Mouse (Mus musculus): ENCODE results near the gene AU022252.

Gene AU022252

DNA sequence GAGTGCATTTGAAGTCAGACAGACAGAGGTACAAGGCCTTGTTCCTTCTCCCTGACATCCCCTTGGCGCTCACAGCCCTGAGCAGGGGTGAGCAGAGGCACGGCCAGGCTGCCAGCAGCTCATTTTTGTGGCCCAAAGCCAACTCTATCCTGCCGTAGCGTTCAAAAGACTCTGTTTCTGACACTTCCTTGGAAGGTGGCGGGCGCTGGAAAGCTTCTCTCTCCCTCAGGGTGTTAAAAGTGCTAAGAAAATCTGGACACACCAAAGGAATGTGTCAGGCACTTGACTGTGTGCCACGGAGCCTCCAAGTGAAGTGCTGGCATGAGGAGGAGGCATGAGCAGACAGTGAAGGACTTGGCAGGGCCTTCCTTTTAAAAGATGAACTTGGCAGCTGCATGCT, 13.0 kb upstream of the AU022252 start:
- in situ Hi-C loops (cut with MboI, MseI): loop anchor here (5.0 kb wide), 1 partner anchor 92 kb away; no protein-coding TSS in a partner anchor

DNA sequence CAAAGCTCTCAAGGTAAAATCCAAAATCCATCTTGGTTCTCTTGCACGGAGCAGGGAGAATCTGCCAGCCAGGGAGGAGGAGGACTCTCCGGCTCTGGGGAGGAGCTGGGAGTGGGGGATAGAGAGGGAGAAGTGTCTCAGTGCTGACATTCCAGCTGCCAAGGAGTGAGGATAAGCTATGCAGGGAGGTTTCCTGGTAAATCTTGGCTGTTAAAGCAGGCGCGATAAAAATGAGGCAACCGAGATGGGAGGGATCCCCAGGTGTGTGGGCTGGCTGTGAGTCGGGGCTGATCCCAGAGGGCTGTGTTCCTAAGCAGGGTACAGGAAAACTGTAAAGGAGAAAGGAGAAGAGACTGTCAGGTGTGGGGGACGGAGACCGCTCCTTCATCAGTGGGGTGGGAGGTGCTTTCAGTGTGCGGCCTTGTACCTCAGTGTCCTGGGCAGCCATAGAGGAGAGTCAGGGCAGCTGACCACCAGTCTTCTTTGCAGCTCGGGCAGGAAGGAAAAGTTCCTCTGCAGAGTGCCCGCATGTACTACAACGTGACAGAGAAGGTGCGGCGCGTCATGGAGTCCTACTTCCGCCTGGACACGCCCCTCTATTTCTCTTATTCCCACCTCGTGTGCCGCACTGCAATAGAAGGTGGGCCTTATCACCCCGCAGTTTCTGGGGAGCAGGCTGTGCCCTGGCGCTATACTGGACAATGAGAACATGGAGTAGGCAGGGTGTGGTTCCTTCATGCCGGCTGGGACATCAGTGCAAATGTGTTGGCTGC, 12.1 kb upstream of the AU022252 start:
- in situ Hi-C loops (cut with MboI, MseI): loop anchor here (5.0 kb wide), 1 partner anchor 93 kb away; no protein-coding TSS in a partner anchor

DNA sequence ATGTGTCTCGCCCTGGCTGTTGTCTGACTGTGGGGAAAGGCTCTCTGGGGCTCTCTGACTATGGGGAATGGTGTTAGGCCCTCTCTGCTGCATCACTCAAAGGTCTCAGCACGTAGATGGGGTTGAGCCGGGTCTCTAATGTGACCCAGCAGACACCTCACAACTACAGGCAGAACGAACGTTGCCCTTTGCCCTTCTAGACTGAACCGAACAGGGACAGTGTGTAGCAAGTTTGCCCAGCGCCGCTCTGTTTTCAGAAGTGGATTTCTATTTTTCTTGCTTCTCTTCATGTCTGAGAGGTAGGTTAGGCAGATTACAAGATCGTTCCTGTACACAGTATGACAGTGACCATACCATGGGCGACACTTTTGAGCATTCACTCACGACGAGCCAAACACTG, 10.1 kb upstream of the AU022252 start:
- in situ Hi-C loops (cut with MboI, MseI): no loop called here

GRCm38 (mm10) chr4:119241664-119242063, 9.2 kb upstream of the AU022252 start:
- in situ Hi-C loops (cut with MboI, MseI): no loop called here

GRCm38 (mm10) chr4:119239181-119239682, 6.7 kb upstream of the AU022252 start:
- in situ Hi-C loops (cut with MboI, MseI): no loop called here

GRCm38 (mm10) chr4:119238661-119239060, 6.1 kb upstream of the AU022252 start:
- in situ Hi-C loops (cut with MboI, MseI): no loop called here

- in situ Hi-C loops (cut with MboI, MseI): no loop called here
Observed at GRCm38 (mm10) chr4:119234348-119234747, 1.8 kb upstream of the AU022252 start.

DNA sequence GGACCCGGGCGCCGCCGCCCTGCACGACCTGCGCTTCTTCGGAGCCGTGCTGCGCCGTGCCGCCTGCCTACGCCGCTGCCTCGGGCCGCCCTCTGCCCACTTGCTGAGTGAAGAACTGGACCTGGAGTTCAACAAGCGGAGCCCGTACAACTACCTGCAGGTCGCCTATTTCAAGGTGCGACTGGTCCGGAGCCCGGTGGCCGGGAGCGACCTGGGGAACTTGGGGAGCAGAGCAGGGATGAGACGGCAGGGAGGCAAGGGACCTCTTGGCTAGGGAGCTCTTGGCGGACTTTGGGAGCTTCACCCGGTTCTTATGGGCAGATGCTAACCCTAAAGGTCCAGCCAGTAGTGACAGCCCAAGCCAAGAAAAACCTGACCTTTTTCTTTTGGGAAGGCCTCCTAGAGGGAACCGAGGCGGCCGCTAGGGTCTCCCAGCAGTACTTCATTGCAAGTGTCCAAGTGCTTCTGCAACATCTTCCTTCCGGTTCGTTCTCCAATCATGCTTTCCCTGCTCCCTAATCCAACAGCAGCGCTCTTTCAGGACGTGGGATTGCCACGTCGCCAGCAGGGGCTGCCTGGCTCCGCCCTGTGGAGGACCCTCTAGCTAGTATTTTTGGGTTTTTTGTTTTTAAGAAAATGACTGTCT, 867 bp upstream of the AU022252 start:
- in situ Hi-C loops (cut with MboI, MseI): no loop called here

DNA sequence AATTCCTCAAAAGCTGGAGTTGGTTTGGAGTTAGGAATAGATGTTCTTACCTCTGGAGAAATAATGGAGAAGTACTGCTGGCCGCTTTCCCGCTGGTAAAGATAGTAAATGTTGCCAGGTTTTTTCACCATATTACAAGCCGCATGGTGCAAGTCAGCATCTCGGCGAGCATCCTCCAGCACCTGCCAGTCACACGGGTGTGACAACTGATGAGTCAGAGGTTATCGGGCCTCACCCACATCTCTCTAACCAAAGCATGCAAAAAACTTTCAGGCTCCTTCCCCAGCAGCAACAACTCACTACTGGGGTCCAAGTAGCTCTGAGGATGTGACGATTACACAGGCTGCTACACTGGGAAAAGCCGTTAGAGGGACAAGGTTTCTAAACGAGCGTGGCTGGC, 5.8 kb downstream of the AU022252 start:
- in situ Hi-C loops (cut with MboI, MseI): no loop called here

GRCm38 (mm10) chr4:119225719-119226118, 6.8 kb downstream of the AU022252 start:
- in situ Hi-C loops (cut with MboI, MseI): no loop called here

DNA sequence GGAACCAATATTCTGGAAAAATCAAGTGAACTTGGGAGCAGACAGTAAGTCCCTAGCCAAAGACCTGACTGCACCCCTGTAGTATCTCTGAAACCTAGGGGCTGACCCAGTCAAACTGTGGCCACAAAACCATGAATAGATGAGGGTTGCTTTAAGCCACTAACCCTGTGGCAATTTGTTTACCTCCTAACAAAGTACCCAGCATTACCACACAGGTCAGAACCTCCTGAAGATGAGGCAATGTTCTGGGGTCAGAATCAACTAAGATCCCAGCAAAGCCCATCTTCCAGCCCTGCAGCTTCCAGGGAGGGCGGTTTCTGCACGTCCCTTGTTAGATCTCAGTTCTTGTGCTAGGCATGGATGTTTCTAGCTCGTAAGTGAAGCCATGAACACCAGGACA, 8.0 kb downstream of the AU022252 start:
- in situ Hi-C loops (cut with MboI, MseI): no loop called here

DNA sequence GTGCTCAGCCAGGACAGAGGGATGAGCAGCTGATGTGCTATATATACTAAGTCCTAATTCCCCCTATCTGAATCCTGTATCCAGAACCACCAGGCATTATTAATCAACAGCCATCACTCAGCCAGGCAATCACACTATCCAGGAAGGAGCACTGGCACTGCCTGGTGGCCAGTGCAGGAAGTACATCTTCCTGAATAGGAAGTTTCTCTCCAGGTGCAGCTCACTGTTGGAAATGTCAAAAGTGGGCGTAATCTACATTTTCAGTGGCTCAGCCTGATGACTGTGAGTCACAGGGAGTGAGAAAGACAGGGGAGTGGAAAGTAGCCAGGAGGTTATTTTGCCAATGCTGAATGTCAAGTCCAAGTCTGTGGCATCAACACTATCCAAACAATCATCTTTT, 8.8 kb downstream of the AU022252 start:
- in situ Hi-C loops (cut with MboI, MseI): no loop called here

GRCm38 (mm10) chr4:119218169-119218568, 14.3 kb downstream of the AU022252 start, which contains the start of gene Tmem269:
Gene Tmem269, minus strand, starts transcription at chr4:119218217.
- in situ Hi-C loops (cut with MboI, MseI): no loop called here

GRCm38 (mm10) chr4:119216667-119217066, 15.8 kb downstream of the AU022252 start:
- in situ Hi-C loops (cut with MboI, MseI): no loop called here

GRCm38 (mm10) chr4:119204672-119205071, 27.8 kb downstream of the AU022252 start:
- in situ Hi-C loops (cut with MboI, MseI): no loop called here

GRCm38 (mm10) chr4:119198105-119198504, 34.4 kb downstream of the AU022252 start:
- in situ Hi-C loops (cut with MboI, MseI): no loop called here

DNA sequence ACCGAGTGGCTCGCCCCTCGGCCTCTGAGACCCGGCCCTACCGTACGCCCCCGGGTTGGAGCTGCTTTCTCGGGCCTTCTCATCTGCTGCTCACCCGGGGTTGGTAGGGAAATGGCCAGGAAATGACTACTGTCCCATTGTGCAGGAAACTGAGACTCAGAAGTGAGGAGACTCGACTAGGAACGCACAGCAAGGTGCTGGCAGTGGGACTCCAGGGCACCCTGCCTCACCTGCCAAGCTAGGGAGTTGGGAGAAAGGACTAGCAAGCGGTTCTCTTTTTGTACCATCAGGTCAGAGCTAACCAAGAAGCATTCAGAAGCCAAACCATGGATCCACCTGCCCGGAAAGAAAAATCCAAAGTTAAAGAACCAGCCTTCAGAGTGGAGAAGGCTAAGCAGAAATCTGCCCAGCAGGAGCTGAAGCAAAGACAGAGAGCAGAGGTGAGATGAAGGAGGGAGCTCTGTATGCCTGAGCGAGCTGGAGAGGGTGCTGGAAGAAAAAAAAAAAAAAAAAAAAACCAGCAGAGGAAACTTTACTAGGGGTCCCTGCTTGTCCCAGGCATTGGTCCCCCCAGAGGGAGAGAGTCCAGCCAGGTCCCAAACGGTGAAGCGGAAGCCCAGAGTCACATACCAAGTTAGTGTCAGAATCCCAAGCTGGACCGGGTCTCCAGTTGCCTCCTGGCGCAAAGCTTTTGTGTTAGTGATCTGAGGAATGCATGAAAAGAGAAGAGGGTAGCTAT, 36.8 kb downstream of the AU022252 start:
- in situ Hi-C loops (cut with MboI, MseI): no loop called here

DNA sequence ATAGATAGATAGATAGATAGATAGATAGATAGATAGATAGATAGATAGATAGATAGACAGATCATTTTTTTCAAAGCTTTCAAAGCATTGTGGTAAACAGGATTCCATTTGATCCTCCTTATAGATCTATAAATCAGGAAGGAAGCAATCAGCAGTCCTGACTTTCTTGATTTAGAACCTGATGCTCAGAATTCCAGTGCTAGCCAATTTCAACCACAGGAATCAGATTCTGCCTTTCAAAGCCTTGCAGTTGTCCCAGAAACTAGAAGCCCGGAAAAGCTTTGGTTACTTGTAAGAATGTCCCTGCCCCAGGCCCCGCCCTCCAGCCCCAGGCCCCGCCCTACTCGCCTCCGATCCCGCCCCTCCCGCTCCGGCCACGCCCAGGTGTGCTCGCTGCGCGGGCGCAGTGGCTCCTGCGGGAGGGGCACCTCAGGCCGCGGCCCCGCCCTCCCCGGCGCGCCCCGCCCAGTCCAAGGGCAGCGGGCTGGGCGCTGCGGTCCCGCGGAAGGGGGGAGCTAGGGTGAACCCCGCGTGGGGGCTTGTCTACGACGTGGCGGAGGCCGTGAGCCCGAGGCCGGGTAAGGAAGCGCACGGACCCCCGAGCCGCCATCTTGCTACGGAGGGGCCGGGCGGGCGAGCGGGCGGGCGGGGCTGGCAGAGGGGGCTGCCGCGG, 37.5 kb downstream of the AU022252 start, which contains the start of gene Svbp:
TSS of gene Svbp (plus strand) at position 398 of the 673 bp plus-strand sequence.
- in situ Hi-C loops (cut with MboI, MseI): no loop called here

GRCm38 (mm10) chr4:119192757-119193156, 39.8 kb downstream of the AU022252 start:
- in situ Hi-C loops (cut with MboI, MseI): no loop called here

DNA sequence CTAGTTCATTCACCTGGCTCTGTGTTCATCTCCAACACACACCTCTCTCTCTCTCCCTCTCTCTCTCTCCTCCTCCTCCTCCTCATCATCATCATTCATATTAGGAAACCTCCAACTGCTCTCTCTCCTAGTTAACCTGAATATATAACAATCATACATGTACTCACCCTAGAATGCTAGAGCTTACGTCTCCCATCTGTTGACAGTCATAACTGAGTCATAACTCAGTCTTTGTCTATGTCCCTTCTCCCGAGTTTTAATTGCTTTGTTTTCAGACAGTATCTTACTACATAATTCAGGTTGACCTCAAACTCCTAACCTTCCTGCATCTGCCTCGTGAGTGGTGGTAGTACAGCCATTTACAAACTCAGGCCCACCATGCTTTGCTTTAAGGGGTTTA, 41.2 kb downstream of the AU022252 start:
- in situ Hi-C loops (cut with MboI, MseI): no loop called here

- in situ Hi-C loops (cut with MboI, MseI): no loop called here
Observed at GRCm38 (mm10) chr4:119190618-119191017, 41.9 kb downstream of the AU022252 start.
